Mouse (Mus musculus): ENCODE data around the gene Casz1. TPM values are rescaled to one million over a fixed set of nuclear protein-coding genes. Genes with fewer than 3 reads are reported as not detected.

The Casz1 gene
- polyA plus RNA-seq, 1 experiment from 2014 or later: 3.6 TPM

- ATAC-seq (replicated peaks; ENCODE audit: low FRiP score): no peak
- DNase-seq (ENCODE audit: low spot score): no peak
- Histone ChIP-seq H3K4me2 (ENCODE audit: low read depth, low read length, severe bottlenecking) (no peak overlapping the region), H3K9ac (ENCODE audit: low read length) (no peak overlapping the region), H3K27ac (ENCODE audit: low read depth, low read length) (no peak overlapping the region), H3K9me3 (ENCODE audit: control insufficient read depth, low read length) (no peaks in the 10 kb centered on the region), H3K27me3 (ENCODE audit: control insufficient read depth, insufficient read depth, low read length) (peaks cover 6% of the 10 kb centered on the region), H3K4me3 (ENCODE audit: low read depth, low read length) (no peak overlapping the region), H3K4me1 (replicated peaks; ENCODE audit: control insufficient read depth, insufficient read depth, low read length) (peaks cover 20% of the 10 kb centered on the region), H3K36me3 (ENCODE audit: control insufficient read depth, insufficient read depth, low read length) (no peaks in the 10 kb centered on the region)
- 45% methylated on average over 8 of the region's 8 CpGs for WGBS
Measured at GRCm38 (mm10) chr4:148926459-148926858, 122.2 kb downstream of the Casz1 start.

DNA sequence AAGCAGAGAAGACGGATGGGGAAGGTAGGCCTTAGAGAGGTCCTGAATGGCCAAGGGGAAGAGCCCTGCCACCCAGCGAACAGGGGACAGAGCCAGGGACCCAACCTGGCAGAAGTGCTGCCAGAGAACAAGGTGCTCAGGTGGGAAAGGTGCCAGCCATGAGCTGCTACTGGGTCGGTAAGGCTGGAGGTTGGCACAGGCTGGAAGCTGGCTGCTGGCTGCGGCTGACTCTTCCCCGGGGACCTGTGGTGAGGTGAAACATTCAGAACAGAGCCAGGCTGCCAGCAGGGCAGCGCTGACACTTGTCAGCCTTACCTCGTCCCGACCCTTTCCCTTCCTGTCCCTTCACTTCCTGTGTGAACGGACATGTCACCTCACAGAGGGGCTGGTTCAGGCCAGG is 124.1 kb downstream of the Casz1 start:
- ATAC-seq (replicated peaks; ENCODE audit: low FRiP score) (no peak), DNase-seq (ENCODE audit: low spot score) (no peak)
- H3K4me1 ChIP-seq (replicated peaks; ENCODE audit: control insufficient read depth, insufficient read depth, low read length): peaks cover 9% of the 10 kb centered on the region; the same call in 1 of the 2 replicates
- H3K9ac ChIP-seq (ENCODE audit: low read length): no peak overlapping the region
- no peaks in the 10 kb centered on the region for H3K9me3 ChIP-seq (ENCODE audit: control insufficient read depth, low read length)
- WGBS: 77% methylated on average over 9 of the region's 9 CpGs
- no peak overlapping the region for H3K27ac ChIP-seq (ENCODE audit: low read depth, low read length)
- H3K27me3 ChIP-seq (ENCODE audit: control insufficient read depth, insufficient read depth, low read length): peaks cover 4% of the 10 kb centered on the region
- no peak overlapping the region for H3K4me2 ChIP-seq (ENCODE audit: low read depth, low read length, severe bottlenecking)
- no peaks in the 10 kb centered on the region for H3K36me3 ChIP-seq (ENCODE audit: control insufficient read depth, insufficient read depth, low read length)
- H3K4me3 ChIP-seq (ENCODE audit: low read depth, low read length): no peak overlapping the region

- H3K4me2 ChIP-seq (ENCODE audit: low read depth, low read length, severe bottlenecking): no peak overlapping the region
- no peak overlapping the region for H3K9ac ChIP-seq (ENCODE audit: low read length)
- H3K9me3 ChIP-seq (ENCODE audit: control insufficient read depth, low read length): no peaks in the 10 kb centered on the region
- peaks cover 4% of the 10 kb centered on the region for H3K27me3 ChIP-seq (ENCODE audit: control insufficient read depth, insufficient read depth, low read length)
- peaks cover 9% of the 10 kb centered on the region; the same call in 1 of the 2 replicates for H3K4me1 ChIP-seq (replicated peaks; ENCODE audit: control insufficient read depth, insufficient read depth, low read length)
- no peak overlapping the region for H3K4me3 ChIP-seq (ENCODE audit: low read depth, low read length)
- H3K27ac ChIP-seq (ENCODE audit: low read depth, low read length): no peak overlapping the region
- DNase-seq (ENCODE audit: low spot score) (no peak), ATAC-seq (replicated peaks; ENCODE audit: low FRiP score) (no peak)
- no peaks in the 10 kb centered on the region for H3K36me3 ChIP-seq (ENCODE audit: control insufficient read depth, insufficient read depth, low read length)
- WGBS: 91% methylated on average over 16 of the region's 16 CpGs
Measured at GRCm38 (mm10) chr4:148928876-148929275, 124.6 kb downstream of the Casz1 start.

- H3K27me3 ChIP-seq (ENCODE audit: control insufficient read depth, insufficient read depth, low read length): no peaks in the 10 kb centered on the region
- 64% methylated on average over 9 of the region's 9 CpGs for WGBS
- no peak for ATAC-seq (replicated peaks; ENCODE audit: low FRiP score)
- H3K9me3 ChIP-seq (ENCODE audit: control insufficient read depth, low read length): no peaks in the 10 kb centered on the region
- no peak overlapping the region for H3K27ac ChIP-seq (ENCODE audit: low read depth, low read length)
- H3K4me2 ChIP-seq (ENCODE audit: low read depth, low read length, severe bottlenecking): no peak overlapping the region
- DNase-seq (ENCODE audit: low spot score): no peak
- H3K36me3 ChIP-seq (ENCODE audit: control insufficient read depth, insufficient read depth, low read length): no peaks in the 10 kb centered on the region
- no peak overlapping the region for H3K9ac ChIP-seq (ENCODE audit: low read length)
- peaks cover 5% of the 10 kb centered on the region; the same call in 1 of the 2 replicates for H3K4me1 ChIP-seq (replicated peaks; ENCODE audit: control insufficient read depth, insufficient read depth, low read length)
- H3K4me3 ChIP-seq (ENCODE audit: low read depth, low read length): no peak overlapping the region
Measured at GRCm38 (mm10) chr4:148930721-148931229, 126.5 kb downstream of the Casz1 start.

GRCm38 (mm10) chr4:148933109-148933508 is 128.9 kb downstream of the Casz1 start:
- WGBS: 94% methylated on average over 13 of the region's 13 CpGs

DNA sequence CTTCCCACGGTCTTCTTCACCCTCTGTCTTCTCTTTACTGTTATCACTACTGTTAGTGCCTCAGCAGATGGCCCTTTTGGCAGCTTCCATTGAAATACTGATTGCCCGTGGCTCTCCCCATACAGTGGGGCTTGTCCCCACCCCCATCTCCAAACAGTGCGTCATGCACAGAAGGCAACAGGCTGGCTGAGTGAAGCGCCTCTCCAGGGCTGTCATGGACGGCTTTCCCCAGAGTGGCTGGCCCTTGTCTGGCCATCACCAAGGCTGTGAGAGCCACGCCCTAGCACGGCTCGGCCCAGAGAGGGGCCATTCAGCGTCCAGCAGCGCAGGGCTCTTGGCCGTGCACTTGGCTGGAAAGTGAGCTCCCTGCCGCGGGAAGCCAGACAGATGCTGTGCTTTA is 131.0 kb downstream of the Casz1 start:
- WGBS: 61% methylated on average over 13 of the region's 13 CpGs
- no peak for DNase-seq (ENCODE audit: low spot score)
- Histone ChIP-seq H3K4me3 (ENCODE audit: low read depth, low read length) (no peak overlapping the region), H3K9me3 (ENCODE audit: control insufficient read depth, low read length) (no peaks in the 10 kb centered on the region), H3K4me2 (ENCODE audit: low read depth, low read length, severe bottlenecking) (no peak overlapping the region), H3K36me3 (ENCODE audit: control insufficient read depth, insufficient read depth, low read length) (no peaks in the 10 kb centered on the region), H3K9ac (ENCODE audit: low read length) (no peak overlapping the region), H3K27ac (ENCODE audit: low read depth, low read length) (no peak overlapping the region), H3K4me1 (replicated peaks; ENCODE audit: control insufficient read depth, insufficient read depth, low read length) (peaks cover 5% of the 10 kb centered on the region; the same call in 1 of the 2 replicates), H3K27me3 (ENCODE audit: control insufficient read depth, insufficient read depth, low read length) (no peaks in the 10 kb centered on the region)
- no peak for ATAC-seq (replicated peaks; ENCODE audit: low FRiP score)

More at GRCm38 (mm10) chr4:148933109-148933508, 128.9 kb downstream of the Casz1 start:
- no peaks in the 10 kb centered on the region for H3K36me3 ChIP-seq (ENCODE audit: control insufficient read depth, insufficient read depth, low read length)
- DNase-seq (ENCODE audit: low spot score) (no peak), ATAC-seq (replicated peaks; ENCODE audit: low FRiP score) (no peak)
- H3K9ac ChIP-seq (ENCODE audit: low read length): no peak overlapping the region
- no peaks in the 10 kb centered on the region for H3K27me3 ChIP-seq (ENCODE audit: control insufficient read depth, insufficient read depth, low read length)
- 0 out of 2 replicates have a peak, but pooled peaks cover 2% of the 10 kb centered on the region for H3K4me1 ChIP-seq (replicated peaks; ENCODE audit: control insufficient read depth, insufficient read depth, low read length)
- H3K4me3 ChIP-seq (ENCODE audit: low read depth, low read length): no peak overlapping the region
- H3K27ac ChIP-seq (ENCODE audit: low read depth, low read length): no peak overlapping the region
- H3K4me2 ChIP-seq (ENCODE audit: low read depth, low read length, severe bottlenecking): no peak overlapping the region
- no peaks in the 10 kb centered on the region for H3K9me3 ChIP-seq (ENCODE audit: control insufficient read depth, low read length)

- ATAC-seq (replicated peaks; ENCODE audit: low FRiP score) (no peak), DNase-seq (ENCODE audit: low spot score) (no peak)
- 92% methylated on average over 12 of the region's 12 CpGs for whole genome bisulfite sequencing
- no peak overlapping the region for H3K4me3 ChIP-seq (ENCODE audit: low read depth, low read length)
- no peaks in the 10 kb centered on the region for H3K9me3 ChIP-seq (ENCODE audit: control insufficient read depth, low read length)
- no peak overlapping the region for H3K9ac ChIP-seq (ENCODE audit: low read length)
- no peaks in the 10 kb centered on the region for H3K27me3 ChIP-seq (ENCODE audit: control insufficient read depth, insufficient read depth, low read length)
- H3K4me2 ChIP-seq (ENCODE audit: low read depth, low read length, severe bottlenecking): no peak overlapping the region
- no peaks in the 10 kb centered on the region for H3K36me3 ChIP-seq (ENCODE audit: control insufficient read depth, insufficient read depth, low read length)
- peaks cover 14% of the 10 kb centered on the region for H3K4me1 ChIP-seq (replicated peaks; ENCODE audit: control insufficient read depth, insufficient read depth, low read length)
- H3K27ac ChIP-seq (ENCODE audit: low read depth, low read length): no peak overlapping the region
Measured at GRCm38 (mm10) chr4:148936111-148936510, 131.9 kb downstream of the Casz1 start.

GRCm38 (mm10) chr4:148936727-148937126 is 132.5 kb downstream of the Casz1 start:
- Histone ChIP-seq H3K4me3 (ENCODE audit: low read depth, low read length) (no peak overlapping the region), H3K9ac (ENCODE audit: low read length) (no peak overlapping the region), H3K4me1 (replicated peaks; ENCODE audit: control insufficient read depth, insufficient read depth, low read length) (peaks cover 16% of the 10 kb centered on the region), H3K36me3 (ENCODE audit: control insufficient read depth, insufficient read depth, low read length) (no peaks in the 10 kb centered on the region), H3K9me3 (ENCODE audit: control insufficient read depth, low read length) (no peaks in the 10 kb centered on the region), H3K4me2 (ENCODE audit: low read depth, low read length, severe bottlenecking) (no peak overlapping the region), H3K27me3 (ENCODE audit: control insufficient read depth, insufficient read depth, low read length) (no peaks in the 10 kb centered on the region), H3K27ac (ENCODE audit: low read depth, low read length) (no peak overlapping the region)
- DNase-seq (ENCODE audit: low spot score) (no peak), ATAC-seq (replicated peaks; ENCODE audit: low FRiP score) (no peak)
- 87% methylated on average over 12 of the region's 12 CpGs for WGBS

DNA sequence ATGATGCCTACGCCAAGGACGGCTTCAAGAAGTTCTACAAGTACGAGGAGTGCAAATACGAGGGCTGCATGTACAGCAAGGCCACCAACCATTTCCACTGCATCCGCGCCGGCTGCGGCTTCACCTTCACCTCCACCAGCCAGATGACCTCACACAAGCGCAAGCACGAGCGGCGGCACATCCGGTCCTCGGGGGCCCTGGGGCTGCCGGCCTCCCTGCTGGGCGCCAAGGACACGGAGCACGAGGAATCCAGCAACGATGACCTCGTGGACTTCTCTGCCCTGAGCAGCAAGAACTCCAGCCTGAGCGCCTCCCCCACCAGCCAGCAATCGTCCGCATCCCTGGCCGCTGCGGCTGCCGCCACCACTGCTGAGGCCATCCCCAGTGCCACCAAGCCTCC is 134.3 kb downstream of the Casz1 start:
- H3K9ac ChIP-seq (ENCODE audit: low read length): no peak overlapping the region
- H3K4me1 ChIP-seq (replicated peaks; ENCODE audit: control insufficient read depth, insufficient read depth, low read length): peaks cover 16% of the 10 kb centered on the region
- ATAC-seq (replicated peaks; ENCODE audit: low FRiP score) (no peak), DNase-seq (ENCODE audit: low spot score) (no peak)
- no peak overlapping the region for H3K4me3 ChIP-seq (ENCODE audit: low read depth, low read length)
- H3K27me3 ChIP-seq (ENCODE audit: control insufficient read depth, insufficient read depth, low read length): no peaks in the 10 kb centered on the region
- no peaks in the 10 kb centered on the region for H3K36me3 ChIP-seq (ENCODE audit: control insufficient read depth, insufficient read depth, low read length)
- no peaks in the 10 kb centered on the region for H3K9me3 ChIP-seq (ENCODE audit: control insufficient read depth, low read length)
- 91% methylated on average over 26 of the region's 26 CpGs for WGBS
- no peak overlapping the region for H3K27ac ChIP-seq (ENCODE audit: low read depth, low read length)
- no peak overlapping the region for H3K4me2 ChIP-seq (ENCODE audit: low read depth, low read length, severe bottlenecking)

Measured in forebrain, embryonic 11.5 days (tissue).